Mouse (Mus musculus) heart, adult 8-10 months (tissue): ENCODE measurements around the gene Ces2b. TPM values are rescaled to one million over a fixed set of nuclear protein-coding genes. Genes with fewer than 3 reads are reported as not detected.

Experiments used
- total RNA-seq, 4 experiments: library from RNA; stranded (reverse); gene quantifications; 2 replicates each; pipeline ENCODE4 v1.2.4; 2022

Ces2b gene
- total RNA-seq, 4 experiments from 2014 or later: 0.40 to 0.62 (median 0.51) TPM

Other genes starting within 250 kb of the Ces2b start
- 10 to 100 TPM; 24.1 to 44.1 (median 34.9) TPM for gene Pdp2, start 240.1 kb upstream of the Ces2b start, total RNA-seq
- gene Cdh16, start 207.2 kb upstream of the Ces2b start, total RNA-seq: 1 to 10 TPM; 3.7 to 8.2 (median 6.5) TPM
- gene Rrad, start 200.2 kb upstream of the Ces2b start, total RNA-seq: 100 to 1,000 TPM; 215 to 381 (median 317) TPM
- gene Ciao2b, start 189.6 kb upstream of the Ces2b start, total RNA-seq: 10 to 100 TPM; 65.5 to 84.7 (median 73.7) TPM
- not detected for gene Ces2a, start 97.6 kb upstream of the Ces2b start, total RNA-seq
- gene Ces2c, start 15.5 kb downstream of the Ces2b start, total RNA-seq: not detected
- gene Ces2e, start 94.7 kb downstream of the Ces2b start, total RNA-seq: 1 to 10 TPM; 1.5 to 2.1 (median 1.8) TPM
- gene Ces2f, start 115.8 kb downstream of the Ces2b start, total RNA-seq: not detected
- gene Ces2g, start 130.1 kb downstream of the Ces2b start, total RNA-seq: 1 to 10 TPM; 3.5 to 4.4 (median 3.9) TPM
- gene Ces2h, start 169.3 kb downstream of the Ces2b start, total RNA-seq: not detected
- under 1 TPM in 1 of 4 experiments, not detected in 3; 0.16 TPM for gene Ces3a, start 217.0 kb downstream of the Ces2b start, total RNA-seq